Mouse (Mus musculus) layer of hippocampus, adult 8-10 months (tissue): ENCODE data around the gene Sh3bp5. TPM values are rescaled to one million over a fixed set of nuclear protein-coding genes. Genes with fewer than 3 reads are reported as not detected.
"Not testable (repeated sequence)": the region's sequence is repeated elsewhere in the genome, so short reads cannot be mapped to it uniquely, and the experiment has no call there.

Experiments
- DNase-seq, 2 experiments: peaks; one replicate each; pipeline ENCODE4 v3.0.0; 2022; ENCODE audit warnings: low spot score in 2 of 2
- total RNA-seq, 4 experiments: library from RNA; stranded (reverse); gene quantifications; 2 replicates each; pipeline ENCODE4 v1.2.4; 2022

Gene Sh3bp5
- 100 to 1,000 TPM; 105 to 134 (median 117) TPM for total RNA-seq

DNA sequence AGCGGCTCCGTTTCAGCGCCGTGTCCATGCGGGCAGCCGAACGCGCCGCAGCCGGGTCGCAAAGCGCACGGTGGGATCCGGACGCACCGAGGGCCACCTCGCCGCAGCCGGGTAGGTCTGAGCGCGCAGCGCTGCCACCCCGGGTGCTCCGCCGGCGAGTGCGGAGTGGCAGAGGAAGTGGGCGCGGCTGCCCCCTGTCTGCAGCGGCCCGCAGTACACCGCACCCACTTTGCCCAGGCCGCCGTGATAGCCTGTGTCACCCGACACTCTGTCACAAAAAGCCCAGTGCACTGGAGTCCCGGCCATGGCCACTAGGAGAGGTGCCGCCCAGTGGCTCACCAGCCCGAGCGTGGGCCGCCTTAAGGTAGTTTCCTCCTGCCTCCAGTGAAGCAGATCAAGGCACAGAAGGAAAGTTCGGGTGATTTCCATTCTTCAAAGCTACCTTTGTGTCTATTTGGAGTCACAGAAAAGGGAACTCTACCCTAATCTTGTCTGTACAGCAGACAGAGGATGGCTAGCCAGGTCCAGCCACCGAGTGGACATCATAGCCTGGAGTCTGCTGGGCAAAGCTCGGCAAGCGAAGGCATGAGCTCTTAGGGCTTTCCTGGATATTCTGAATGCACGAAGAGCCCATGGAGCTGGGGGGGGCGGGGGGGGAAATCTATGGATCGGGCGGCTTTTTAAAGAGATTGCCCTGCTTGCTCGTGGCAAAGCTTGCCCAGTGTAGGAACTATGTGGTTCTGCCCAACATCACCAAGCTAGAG, at the start of gene Sh3bp5:
Gene Sh3bp5 (minus strand): TSS at position 149 of the 764 bp plus-strand sequence.
- DNase-seq, result peak; percentile 84 to 95

DNA sequence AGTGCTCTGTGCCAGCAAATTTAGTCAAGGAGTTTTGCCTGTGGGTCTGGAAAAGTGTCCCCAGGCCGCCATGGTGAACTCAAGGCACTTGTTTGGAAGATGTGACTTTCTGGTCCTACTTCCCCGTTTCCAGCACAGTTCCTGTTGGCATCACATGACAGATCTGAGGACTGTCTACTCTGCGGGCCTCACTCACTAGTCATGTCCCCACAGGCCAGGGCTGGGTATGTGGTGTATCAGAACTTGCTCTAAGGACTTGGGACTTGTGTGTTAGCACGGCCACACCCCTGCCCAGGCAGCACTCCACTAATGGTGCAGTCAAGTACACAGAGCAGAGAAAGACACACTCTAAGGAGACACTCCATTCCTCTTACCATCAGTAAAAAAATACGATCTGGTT, 46.5 kb upstream of the Sh3bp5 start:
- DNase-seq, result no peak

DNA sequence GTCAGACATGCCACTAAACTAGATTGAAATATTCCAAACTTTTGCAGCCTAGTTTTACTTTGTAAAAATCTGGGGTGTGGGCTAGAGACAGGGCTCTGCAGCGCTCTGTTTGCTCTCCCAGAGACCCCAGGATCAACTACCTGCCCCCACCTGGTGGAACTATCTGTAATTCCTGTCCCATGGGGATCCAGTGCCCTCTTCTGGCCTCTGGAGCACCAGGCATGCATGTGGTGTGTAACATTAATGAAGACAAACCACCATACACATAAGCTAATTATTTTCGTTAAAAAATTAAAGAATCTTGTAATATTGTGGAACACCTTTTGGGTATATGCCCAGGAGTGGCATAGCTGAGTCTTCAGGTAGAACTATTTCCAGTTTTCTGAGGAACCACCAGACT, 37.4 kb upstream of the Sh3bp5 start:
- DNase-seq, result no peak

DNA sequence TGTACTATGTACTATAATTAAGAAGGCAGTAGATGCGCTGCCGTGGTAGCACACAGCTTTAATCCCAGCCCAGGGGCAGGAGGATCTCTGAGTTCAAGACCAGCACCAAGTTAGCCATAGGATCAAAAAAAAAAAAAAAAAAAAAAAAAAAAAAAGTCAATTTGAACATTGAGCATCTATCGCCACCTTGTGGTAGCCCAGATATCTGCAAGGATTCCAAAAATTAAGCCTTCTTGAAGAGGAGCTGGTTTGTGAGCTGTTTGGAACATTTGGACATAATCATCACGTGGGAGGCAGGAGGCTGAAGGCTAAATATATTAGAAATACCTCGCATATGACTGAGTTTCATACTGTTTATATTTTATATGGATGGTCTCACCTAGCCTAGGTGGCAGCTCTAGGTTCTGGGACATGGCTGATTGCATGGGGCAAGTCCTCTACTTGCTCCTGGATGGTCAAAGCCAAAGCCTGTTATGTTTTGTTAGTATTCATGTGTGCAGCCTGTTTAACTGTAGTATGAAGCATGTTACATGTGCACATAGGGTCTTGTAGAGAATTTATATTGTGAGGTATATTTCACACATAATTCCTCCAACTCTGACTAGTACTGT, 36.7 kb upstream of the Sh3bp5 start:
- DNase-seq, result peak in 1 of 2 experiments; percentile 75

DNA sequence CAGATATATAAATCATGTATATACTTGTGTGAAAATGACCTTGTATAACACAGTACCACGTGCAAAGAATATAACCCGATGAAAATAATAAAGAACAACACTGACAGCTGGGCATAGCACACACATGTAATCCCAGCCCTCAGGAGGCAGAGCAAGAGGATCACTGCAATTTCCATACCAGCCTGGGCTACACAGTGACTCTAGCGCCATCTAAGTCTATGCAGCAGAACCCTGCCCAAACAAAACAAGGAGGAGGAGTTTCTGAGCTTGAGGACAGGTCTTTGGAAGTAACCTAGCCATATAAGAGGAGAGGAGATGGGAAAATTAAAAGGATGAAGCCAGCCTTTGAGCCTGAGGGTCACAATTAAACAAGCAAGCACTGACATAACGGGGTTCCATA, 33.8 kb upstream of the Sh3bp5 start:
- no peak for DNase-seq

DNA sequence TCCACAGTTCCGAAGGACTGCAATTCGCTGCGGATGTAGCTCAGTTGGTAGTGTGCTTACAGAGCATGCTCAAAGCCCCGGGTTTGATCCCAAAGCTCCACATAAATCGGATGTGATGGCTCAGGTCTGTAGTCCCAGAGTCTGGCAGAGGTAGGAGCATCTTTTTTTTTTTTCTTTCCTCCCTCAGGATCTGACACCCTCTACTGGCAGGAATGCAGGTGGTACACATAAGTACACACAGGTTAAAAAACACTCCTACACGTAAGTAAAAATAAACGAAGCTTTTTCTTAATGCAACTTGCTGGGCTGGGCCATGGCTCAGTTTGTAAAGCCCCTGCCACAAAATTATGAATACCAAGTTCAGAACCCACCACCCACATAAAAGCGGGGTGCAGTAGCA, 28.3 kb upstream of the Sh3bp5 start:
- no peak for DNase-seq

DNA sequence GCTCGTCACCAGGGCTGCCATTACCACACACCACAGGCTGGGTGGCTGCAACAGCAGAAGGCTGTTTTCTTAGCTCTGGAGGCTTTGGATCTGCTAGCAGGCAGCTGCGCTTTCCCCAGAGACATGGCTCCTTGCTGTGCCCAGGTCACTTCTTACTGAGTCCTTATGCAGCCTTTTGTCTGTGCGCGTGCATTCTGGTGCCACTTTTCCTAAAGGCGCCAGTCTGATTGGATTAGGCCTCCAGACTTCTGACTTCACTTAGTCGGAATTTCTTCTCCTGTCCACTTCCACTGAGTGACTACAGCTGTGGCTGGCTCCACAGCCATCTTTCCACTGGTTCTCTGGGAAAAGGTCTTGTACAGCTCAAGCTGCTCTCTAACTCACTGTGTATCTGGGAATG, 27.0 kb upstream of the Sh3bp5 start:
- DNase-seq, result no peak

GRCm38 (mm10) chr14:31462226-31462625, 26.3 kb upstream of the Sh3bp5 start:
- DNase-seq, result not testable (repeated sequence)

- no peak for DNase-seq
These were observed 22.1 kb upstream of the Sh3bp5 start for GRCm38 (mm10) chr14:31458006-31458405.

DNA sequence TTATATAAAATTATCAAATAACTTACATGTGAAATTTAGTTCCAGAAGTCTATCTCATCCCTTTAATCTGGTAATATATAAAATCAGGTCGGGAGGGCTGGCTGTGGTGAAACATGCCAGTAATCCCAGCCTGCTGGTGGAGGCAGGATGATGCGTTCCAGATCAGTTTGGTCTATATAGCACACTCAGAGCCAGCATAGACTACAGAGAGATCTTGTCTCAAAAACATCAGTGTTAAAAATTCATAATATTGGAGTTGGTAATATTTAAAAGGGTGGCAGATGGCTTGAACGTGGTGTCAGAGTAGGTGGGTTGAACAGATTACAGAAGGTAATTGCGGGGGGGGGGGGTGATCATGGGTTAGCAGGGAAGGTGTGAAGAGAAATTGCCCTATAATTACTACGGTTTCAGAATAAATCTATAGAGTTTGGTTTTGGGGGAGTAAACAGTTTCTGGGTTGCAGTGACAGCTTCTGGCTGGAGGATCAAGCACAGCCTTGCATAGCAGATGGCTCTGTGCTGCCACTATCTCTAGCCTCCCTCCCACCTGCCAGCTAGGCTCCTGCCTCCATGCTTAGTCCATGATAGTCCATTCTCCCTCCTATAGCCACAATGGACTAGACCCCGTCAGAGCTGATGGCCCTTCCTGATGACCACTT, 20.3 kb upstream of the Sh3bp5 start:
- DNase-seq, result no peak

DNA sequence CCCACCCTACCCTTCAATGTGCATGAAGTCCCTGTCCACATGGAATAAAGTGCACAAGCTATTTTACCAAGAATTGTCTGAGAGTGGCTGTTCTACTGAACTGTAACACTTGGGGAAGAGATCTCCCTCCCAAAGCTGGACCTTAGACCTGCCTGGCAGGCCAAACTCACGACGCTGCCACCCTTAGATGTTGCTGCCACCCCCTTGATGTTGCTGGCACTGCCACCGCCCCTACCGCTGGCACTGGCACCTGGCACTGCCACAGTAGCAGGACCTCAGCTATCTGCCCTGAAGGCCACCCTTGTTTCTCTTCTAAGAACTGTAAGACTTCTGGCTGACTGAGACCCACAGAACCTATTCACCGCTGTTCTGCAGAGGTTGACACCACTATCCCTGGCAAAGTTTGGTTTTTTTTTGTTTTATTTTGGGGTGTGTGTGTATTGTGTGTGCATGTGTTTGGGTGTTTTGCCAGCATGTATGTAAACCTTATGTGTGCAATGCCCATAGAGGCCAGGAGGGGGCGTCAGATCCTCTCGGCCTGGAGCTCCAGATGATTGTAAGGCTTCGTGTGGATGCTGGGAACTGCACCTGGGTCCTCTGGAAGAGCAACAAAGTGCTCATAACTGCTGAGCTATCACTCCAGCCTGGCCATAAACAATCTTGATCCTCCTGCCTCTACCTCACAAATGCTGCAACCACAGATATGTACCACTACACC, 19.1 kb upstream of the Sh3bp5 start:
- no peak for DNase-seq

- not testable (repeated sequence) for DNase-seq
These were observed 18.1 kb upstream of the Sh3bp5 start for GRCm38 (mm10) chr14:31453946-31454345.

DNA sequence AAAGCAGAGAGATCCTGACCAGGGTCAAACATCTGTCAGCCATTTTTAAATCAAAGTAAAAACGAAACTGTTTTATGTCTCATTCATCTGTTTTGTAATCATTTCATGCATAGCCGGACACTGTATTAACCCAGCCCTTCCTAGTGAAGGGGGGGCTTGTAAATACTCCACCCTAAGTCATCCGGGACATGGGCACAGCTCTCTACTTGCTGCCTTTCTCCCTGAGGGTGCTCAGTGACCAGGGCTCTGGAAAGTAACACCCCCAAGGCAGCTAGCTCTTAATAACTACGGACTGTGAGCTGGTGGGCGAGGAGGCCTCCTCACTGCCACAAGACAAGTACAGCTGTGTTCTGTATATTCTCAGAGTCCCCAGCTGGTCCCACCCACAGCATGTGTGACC, 13.1 kb upstream of the Sh3bp5 start:
- DNase-seq, result no peak

DNA sequence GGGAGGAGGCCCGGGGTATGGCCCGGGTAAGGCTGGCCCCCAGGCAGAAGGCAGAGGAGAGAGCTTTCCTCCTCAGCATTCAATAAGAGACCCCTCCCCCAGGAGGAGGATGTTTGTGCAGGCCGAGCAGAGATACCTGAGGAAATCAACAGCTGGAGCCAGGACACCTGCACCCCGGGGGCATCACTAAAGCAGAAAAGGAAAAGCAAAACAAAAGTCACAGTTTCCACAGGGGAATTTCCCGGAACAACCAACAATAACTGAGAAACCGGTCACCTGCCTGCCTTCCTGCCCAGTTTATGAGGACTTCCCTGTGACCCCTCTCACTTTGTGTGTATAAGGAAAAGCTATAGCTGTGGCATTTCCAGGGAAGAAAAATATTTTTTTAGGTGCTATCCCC, 7.7 kb upstream of the Sh3bp5 start:
- no peak for DNase-seq

DNA sequence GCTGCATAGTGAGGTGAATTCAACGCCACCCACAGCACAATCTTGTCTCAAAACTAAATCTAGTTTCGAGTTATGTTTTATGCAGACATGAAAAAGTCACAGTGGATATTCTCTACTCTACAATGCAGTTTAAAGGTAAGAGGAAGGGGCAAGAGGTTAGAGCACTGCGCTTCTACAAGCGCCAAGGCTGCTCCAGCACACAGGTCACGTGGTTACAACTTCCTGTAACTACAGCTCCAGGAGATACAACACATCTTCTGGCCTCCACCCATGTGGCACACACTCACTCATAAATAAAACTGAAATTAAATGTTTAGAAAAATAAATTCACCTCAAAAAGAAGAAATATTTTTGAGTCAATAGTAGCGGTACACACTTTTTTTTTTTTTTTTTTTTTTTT, 4.8 kb upstream of the Sh3bp5 start:
- no peak for DNase-seq

DNA sequence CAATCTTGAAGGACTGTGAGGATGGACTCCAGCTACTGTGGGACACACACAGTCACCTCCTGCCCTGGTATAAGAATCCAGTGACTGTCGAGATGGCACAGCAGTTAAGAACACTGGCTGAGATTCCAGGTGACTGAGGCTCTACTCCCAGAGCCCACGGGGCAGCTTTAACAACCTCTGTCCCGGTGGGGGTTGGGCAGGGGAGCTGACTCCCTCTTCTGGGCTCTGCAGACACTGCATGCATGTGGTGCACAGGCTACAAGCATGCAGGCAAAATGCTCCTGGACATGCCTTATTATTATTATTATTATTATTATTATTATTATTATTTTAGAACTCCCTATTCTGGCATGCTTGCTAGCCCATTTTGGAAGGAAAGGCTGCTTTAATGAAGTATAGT, 4.4 kb upstream of the Sh3bp5 start:
- no peak for DNase-seq

GRCm38 (mm10) chr14:31439279-31439678, 3.4 kb upstream of the Sh3bp5 start:
- no peak for DNase-seq

- peak; percentile 54 to 64 for DNase-seq
These were observed 2.1 kb upstream of the Sh3bp5 start for GRCm38 (mm10) chr14:31437826-31438529.

GRCm38 (mm10) chr14:31435018-31435915, 611 bp downstream of the Sh3bp5 start:
- DNase-seq, result no peak

GRCm38 (mm10) chr14:31434426-31434825, 1.5 kb downstream of the Sh3bp5 start:
- no peak for DNase-seq
